Mouse (Mus musculus): ENCODE measurements around the gene Slc15a1. TPM values are rescaled to one million over a fixed set of nuclear protein-coding genes. Genes with fewer than 3 reads are reported as not detected.
A peak's percentile ranks its signal among the peaks of the same experiment; 100 is the strongest.

The Slc15a1 gene
- polyA plus RNA-seq, 1 experiment from 2014 or later = not detected

DNA sequence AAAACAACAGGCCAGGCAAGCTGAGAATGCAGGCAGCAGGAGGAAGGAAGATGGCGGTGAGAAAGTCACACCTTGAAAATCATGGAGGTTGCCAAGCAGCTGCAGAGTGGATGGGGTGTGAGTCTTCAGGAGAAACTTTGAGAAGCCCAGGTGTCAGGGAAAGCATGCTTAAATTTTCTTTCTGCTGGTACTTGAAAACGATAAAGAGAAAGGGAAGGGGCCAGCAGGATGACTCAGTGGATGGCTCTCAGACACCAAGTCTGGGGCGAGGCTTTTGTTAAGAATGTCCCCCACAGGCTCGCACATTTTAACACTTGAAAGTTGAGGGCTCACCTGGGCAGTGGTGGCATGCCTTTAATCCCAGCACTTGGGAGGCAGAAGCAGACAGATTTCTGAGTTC, 76.9 kb downstream of the Slc15a1 start:
- Histone ChIP-seq H3K27ac (ENCODE audit: low read depth, low read length) (no peak overlapping the region), H3K9ac (ENCODE audit: low read length) (no peak overlapping the region), H3K4me1 (ENCODE audit: control insufficient read depth, insufficient read depth, low read length) (no peaks in the 10 kb centered on the region), H3K4me2 (no peak overlapping the region), H3K36me3 (ENCODE audit: control insufficient read depth, insufficient read depth, low read length) (no peaks in the 10 kb centered on the region), H3K9me3 (ENCODE audit: control insufficient read depth, low read length) (no peaks in the 10 kb centered on the region; the same call in 1 of the 2 replicates), H3K4me3 (ENCODE audit: low read depth, low read length) (no peak overlapping the region), H3K27me3 (ENCODE audit: control insufficient read depth, insufficient read depth, low read length) (no peaks in the 10 kb centered on the region)
- 91% methylated on average over 4 of the region's 4 CpGs for WGBS
- DNase-seq (ENCODE audit: low spot score, missing footprints) (no peak), ATAC-seq (ENCODE audit: low FRiP score) (no peak)

DNA sequence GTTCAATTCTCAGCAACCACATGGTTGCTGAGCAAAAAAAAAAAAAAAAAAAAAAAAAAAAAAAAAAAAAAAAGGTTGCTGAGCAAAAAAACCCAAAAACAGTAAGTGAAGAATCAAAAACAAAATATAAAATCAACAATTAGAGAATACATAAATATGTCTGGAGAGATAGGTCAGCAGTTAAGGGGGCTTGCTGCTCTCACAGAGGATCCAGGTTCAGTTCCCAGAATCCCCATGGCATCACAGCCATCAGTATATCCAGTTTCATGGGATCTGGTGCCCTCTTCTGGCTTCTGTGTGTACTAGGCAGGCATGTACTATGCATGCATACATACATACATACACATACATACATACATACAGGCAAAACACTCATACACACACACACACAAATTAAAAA, 78.3 kb downstream of the Slc15a1 start:
- no peak overlapping the region for H3K4me3 ChIP-seq (ENCODE audit: low read depth, low read length)
- no peak for ATAC-seq (ENCODE audit: low FRiP score)
- H3K4me2 ChIP-seq = no peak overlapping the region
- H3K27ac ChIP-seq (ENCODE audit: low read depth, low read length) = no peak overlapping the region
- no peak for DNase-seq (ENCODE audit: low spot score, missing footprints)
- H3K9me3 ChIP-seq (ENCODE audit: control insufficient read depth, low read length) = no peaks in the 10 kb centered on the region; the same call in 1 of the 2 replicates
- H3K4me1 ChIP-seq (ENCODE audit: control insufficient read depth, insufficient read depth, low read length) = no peaks in the 10 kb centered on the region
- no peak overlapping the region for H3K9ac ChIP-seq (ENCODE audit: low read length)
- no peaks in the 10 kb centered on the region for H3K27me3 ChIP-seq (ENCODE audit: control insufficient read depth, insufficient read depth, low read length)
- no peaks in the 10 kb centered on the region for H3K36me3 ChIP-seq (ENCODE audit: control insufficient read depth, insufficient read depth, low read length)

DNA sequence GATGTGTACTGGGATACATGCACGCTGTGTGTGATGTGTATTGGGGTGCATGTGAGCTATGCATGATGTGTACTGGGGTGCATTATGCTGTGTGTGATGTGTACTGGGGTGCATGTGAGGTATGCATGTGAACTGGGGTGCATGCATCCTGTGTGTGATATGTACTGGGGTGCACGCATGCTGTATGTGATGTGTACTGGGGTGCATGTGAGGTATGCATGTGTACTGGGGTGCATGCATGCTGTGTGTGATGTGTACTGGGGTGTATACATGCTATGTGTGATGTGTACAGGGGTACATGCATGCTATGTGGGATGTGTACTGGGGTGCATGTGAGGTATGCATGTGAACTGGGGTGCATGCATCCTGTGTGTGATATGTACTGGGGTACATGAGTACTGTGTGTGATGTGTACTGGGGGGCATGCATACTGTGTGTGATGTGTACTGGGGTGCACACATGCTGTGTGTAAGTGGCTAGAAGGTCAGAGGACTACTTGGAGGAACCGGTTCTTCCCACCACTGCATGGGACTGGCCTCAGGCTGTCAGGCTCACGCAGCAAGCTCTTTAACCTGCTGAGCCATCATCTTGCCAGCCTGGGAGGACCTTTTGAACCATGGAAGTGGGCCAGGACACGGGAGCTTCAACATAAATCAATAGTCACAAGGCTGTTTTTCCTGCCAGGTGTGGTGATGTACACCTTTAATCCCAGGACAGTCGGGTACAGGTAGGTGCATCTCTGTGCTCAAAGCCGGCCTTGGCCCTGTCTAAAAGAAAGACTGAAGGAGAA, 79.9 kb downstream of the Slc15a1 start:
- Histone ChIP-seq H3K4me2 (no peak overlapping the region), H3K9ac (ENCODE audit: low read length) (no peak overlapping the region), H3K9me3 (ENCODE audit: control insufficient read depth, low read length) (no peaks in the 10 kb centered on the region; the same call in 1 of the 2 replicates), H3K36me3 (ENCODE audit: control insufficient read depth, insufficient read depth, low read length) (no peaks in the 10 kb centered on the region), H3K27me3 (ENCODE audit: control insufficient read depth, insufficient read depth, low read length) (no peaks in the 10 kb centered on the region), H3K4me3 (ENCODE audit: low read depth, low read length) (no peak overlapping the region), H3K27ac (ENCODE audit: low read depth, low read length) (no peak overlapping the region), H3K4me1 (ENCODE audit: control insufficient read depth, insufficient read depth, low read length) (no peaks in the 10 kb centered on the region)
- ATAC-seq (ENCODE audit: low FRiP score) (no peak), DNase-seq (ENCODE audit: low spot score, missing footprints) (no peak)
- 80% methylated on average over 7 of the region's 7 CpGs for WGBS

DNA sequence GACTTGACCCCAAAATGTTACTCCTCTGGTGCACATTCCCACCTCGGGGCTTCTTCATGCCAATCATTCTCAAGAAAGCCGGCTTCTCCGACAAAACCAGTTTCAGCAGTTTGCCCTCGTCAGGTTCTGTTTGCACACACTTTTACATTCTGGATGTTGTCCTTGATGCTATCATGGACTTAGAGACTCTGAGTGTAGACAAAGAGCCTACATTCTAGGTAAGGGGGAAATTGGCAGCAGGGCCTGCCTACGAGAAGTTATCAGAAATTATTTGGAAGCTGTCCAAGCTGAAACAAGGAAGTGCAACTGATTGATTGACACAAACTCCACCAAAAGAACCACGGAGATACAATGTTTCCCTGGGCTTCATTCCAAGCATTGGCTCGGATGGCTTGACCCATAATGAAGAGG, 81.7 kb downstream of the Slc15a1 start:
- Histone ChIP-seq H3K27me3 (ENCODE audit: control insufficient read depth, insufficient read depth, low read length) (no peaks in the 10 kb centered on the region), H3K9me3 (ENCODE audit: control insufficient read depth, low read length) (no peaks in the 10 kb centered on the region; the same call in 1 of the 2 replicates), H3K27ac (ENCODE audit: low read depth, low read length) (no peak overlapping the region), H3K36me3 (ENCODE audit: control insufficient read depth, insufficient read depth, low read length) (no peaks in the 10 kb centered on the region), H3K4me1 (ENCODE audit: control insufficient read depth, insufficient read depth, low read length) (no peaks in the 10 kb centered on the region), H3K9ac (ENCODE audit: low read length) (no peak overlapping the region), H3K4me2 (no peak overlapping the region), H3K4me3 (ENCODE audit: low read depth, low read length) (no peak overlapping the region)
- ATAC-seq (ENCODE audit: low FRiP score) (no peak), DNase-seq (ENCODE audit: low spot score, missing footprints) (no peak)
- 76% methylated on average over 7 of the region's 7 CpGs for WGBS

DNA sequence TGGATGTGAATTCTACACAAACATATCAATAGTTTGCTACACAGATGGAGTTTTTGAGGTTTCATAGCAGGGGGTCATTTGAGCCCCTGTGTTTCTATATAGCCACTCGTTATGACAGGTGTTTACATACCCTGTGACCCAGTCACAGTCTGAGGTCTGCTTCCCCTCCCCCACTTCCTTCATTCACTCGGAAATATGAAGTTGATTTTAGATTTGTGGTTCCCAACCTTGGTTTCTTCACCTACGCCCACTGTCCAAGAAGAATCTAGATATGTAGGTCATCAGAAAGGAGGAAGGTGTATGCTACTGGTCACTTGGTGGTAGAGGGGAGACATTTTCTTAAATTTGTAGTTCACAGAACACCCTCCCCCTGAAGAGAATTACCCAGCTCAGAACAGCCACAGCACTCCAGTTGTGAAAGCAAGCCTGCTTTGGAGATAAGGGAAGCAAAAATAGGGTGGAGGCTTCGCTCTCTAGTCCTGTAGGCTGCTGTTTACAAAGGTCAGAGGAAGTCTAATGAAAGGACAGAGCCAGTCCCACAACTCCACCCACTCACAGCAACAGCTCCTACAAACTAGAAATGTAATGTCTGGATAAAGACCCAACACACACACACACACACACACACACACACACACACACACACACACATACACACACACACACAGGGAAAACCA, 82.2 kb downstream of the Slc15a1 start:
- H3K9me3 ChIP-seq (ENCODE audit: control insufficient read depth, low read length) = no peaks in the 10 kb centered on the region
- 80% methylated on average over 4 of the region's 4 CpGs for WGBS
- no peak overlapping the region for H3K4me2 ChIP-seq
- ATAC-seq (ENCODE audit: low FRiP score) (no peak), DNase-seq (ENCODE audit: low spot score, missing footprints) (no peak)
- no peaks in the 10 kb centered on the region for H3K36me3 ChIP-seq (ENCODE audit: control insufficient read depth, insufficient read depth, low read length)
- no peaks in the 10 kb centered on the region for H3K27me3 ChIP-seq (ENCODE audit: control insufficient read depth, insufficient read depth, low read length)
- no peak overlapping the region for H3K27ac ChIP-seq (ENCODE audit: low read depth, low read length)
- H3K9ac ChIP-seq (ENCODE audit: low read length) = no peak overlapping the region
- H3K4me3 ChIP-seq (ENCODE audit: low read depth, low read length) = no peak overlapping the region
- no peaks in the 10 kb centered on the region for H3K4me1 ChIP-seq (ENCODE audit: control insufficient read depth, insufficient read depth, low read length)

DNA sequence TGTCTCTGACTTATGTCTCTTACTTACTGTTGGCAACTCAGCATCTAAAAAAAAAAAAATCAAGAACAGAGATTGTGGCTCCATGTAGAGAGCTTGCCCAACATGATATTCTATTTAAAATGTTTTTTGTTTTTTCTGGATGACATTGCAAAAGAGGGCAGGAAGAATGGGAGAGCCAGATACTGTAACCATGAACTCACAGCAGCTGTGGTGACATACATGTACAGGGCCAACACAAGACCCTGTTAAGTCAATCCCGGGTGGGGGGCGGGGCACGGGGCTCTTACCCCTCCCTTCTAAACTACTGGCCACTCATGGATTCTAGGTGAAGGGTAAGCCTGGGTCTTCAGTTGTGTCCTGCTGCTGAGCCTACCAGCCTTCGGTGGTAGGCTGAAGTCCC, 83.1 kb downstream of the Slc15a1 start:
- Histone ChIP-seq H3K27ac (ENCODE audit: low read depth, low read length) (no peak overlapping the region), H3K27me3 (ENCODE audit: control insufficient read depth, insufficient read depth, low read length) (no peaks in the 10 kb centered on the region), H3K9me3 (ENCODE audit: control insufficient read depth, low read length) (no peaks in the 10 kb centered on the region), H3K4me3 (ENCODE audit: low read depth, low read length) (no peak overlapping the region), H3K9ac (ENCODE audit: low read length) (no peak overlapping the region), H3K4me2 (no peak overlapping the region), H3K4me1 (ENCODE audit: control insufficient read depth, insufficient read depth, low read length) (no peaks in the 10 kb centered on the region), H3K36me3 (ENCODE audit: control insufficient read depth, insufficient read depth, low read length) (no peaks in the 10 kb centered on the region)
- DNase-seq (ENCODE audit: low spot score, missing footprints) (no peak), ATAC-seq (ENCODE audit: low FRiP score) (no peak)
- WGBS = 96% methylated on average over 4 of the region's 4 CpGs

DNA sequence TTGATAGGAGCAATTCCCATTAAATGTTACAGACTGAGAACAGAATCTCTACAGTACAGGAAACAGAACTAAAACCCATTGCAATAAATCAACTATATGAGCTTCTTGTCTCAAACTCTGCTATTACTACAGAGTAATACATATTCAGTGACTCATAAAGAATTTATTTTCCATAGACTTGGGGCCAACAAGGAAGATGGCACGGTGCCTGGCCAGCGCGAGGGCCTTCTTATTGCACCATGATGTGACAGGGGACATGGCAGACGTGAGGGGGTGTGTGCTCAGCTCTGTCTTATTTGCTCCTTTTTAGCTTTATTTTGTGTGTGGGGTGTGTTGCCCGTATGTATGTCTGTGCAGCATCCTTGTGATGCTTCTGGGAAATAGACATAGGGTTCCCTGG, 87.5 kb downstream of the Slc15a1 start:
- ATAC-seq (ENCODE audit: low FRiP score) = no peak
- Histone ChIP-seq H3K36me3 (ENCODE audit: control insufficient read depth, insufficient read depth, low read length) (no peaks in the 10 kb centered on the region), H3K4me3 (ENCODE audit: low read depth, low read length) (no peak overlapping the region), H3K27me3 (ENCODE audit: control insufficient read depth, insufficient read depth, low read length) (no peaks in the 10 kb centered on the region), H3K9ac (ENCODE audit: low read length) (no peak overlapping the region), H3K27ac (ENCODE audit: low read depth, low read length) (no peak overlapping the region), H3K4me2 (no peak overlapping the region), H3K9me3 (ENCODE audit: control insufficient read depth, low read length) (no peaks in the 10 kb centered on the region), H3K4me1 (ENCODE audit: control insufficient read depth, insufficient read depth, low read length) (no peaks in the 10 kb centered on the region)
- peak; percentile 41 for DNase-seq (ENCODE audit: low spot score, missing footprints)
- WGBS = 88% methylated on average over 5 of the region's 5 CpGs

DNA sequence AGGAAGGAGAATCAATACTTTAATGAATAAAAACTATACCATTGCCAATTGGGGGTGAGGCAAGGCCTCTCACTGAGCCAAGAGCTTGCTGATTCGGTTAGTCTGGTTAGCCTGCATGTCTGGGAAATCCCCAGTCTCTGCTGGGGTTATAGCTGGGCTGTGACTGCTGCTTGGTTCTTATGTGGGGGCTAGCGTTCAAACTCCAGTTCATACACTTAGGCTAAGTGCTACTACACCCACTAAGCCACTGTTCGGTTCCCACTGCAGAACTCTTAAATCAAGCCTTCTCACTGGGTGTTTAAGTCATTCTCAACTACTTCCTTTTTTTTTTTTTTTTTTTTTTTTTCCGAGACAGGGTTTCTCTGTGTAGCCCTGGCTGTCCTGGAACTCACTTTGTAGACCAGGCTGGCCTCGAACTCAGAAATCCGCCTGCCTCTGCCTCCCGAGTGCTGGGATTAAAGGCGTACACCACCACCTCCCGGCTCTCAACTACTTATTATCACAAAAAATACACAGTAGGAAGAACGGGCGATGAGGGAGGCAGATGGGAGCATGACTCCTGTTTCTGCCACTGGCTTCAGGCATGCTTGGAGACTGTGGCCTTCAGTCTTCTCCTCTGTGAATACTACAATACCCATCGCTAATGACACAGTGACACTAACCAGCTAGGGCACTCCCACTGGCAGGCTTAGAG, 88.3 kb downstream of the Slc15a1 start:
- H3K27ac ChIP-seq (ENCODE audit: low read depth, low read length) = no peak overlapping the region
- WGBS = 91% methylated on average over 11 of the region's 12 CpGs
- no peak overlapping the region for H3K4me3 ChIP-seq (ENCODE audit: low read depth, low read length)
- ATAC-seq (ENCODE audit: low FRiP score) (no peak), DNase-seq (ENCODE audit: low spot score, missing footprints) (peak; percentile 60)
- no peaks in the 10 kb centered on the region for H3K27me3 ChIP-seq (ENCODE audit: control insufficient read depth, insufficient read depth, low read length)
- H3K36me3 ChIP-seq (ENCODE audit: control insufficient read depth, insufficient read depth, low read length) = no peaks in the 10 kb centered on the region
- H3K9me3 ChIP-seq (ENCODE audit: control insufficient read depth, low read length) = no peaks in the 10 kb centered on the region
- H3K4me1 ChIP-seq (ENCODE audit: control insufficient read depth, insufficient read depth, low read length) = no peaks in the 10 kb centered on the region
- no peak overlapping the region for H3K9ac ChIP-seq (ENCODE audit: low read length)
- no peak overlapping the region for H3K4me2 ChIP-seq

DNA sequence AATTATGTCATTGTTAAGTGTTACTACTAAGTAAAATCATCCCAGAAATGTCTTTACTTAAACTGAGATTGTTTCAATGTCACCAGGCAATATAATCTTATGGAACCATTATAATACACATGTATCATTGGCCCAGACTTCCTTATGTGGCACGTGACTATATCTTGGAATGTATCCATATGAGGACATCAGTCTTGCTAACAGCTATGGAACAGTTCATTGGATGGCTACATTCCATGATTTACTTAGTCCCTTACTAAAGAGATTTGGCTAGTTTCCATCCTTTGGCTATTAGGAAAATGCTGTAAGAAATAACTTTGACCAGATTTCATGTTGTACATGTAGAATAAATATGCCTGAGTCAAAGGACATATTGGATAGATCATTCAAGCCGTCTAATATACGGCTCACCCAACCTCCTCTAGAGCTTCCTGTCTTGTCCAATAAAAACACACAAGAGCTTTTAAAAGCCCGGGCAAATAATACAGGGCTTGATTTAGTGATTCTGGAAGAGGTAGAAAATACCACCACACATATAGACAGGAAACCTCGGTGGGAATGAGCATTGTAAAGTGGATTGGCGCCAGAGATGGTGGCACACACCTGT, 90.3 kb downstream of the Slc15a1 start:
- 90% methylated on average over 6 of the region's 6 CpGs for WGBS

More for the DNA sequence above, 90.3 kb downstream of the Slc15a1 start:
- no peak for ATAC-seq (ENCODE audit: low FRiP score)
- Histone ChIP-seq H3K36me3 (ENCODE audit: control insufficient read depth, insufficient read depth, low read length) (no peaks in the 10 kb centered on the region), H3K27me3 (ENCODE audit: control insufficient read depth, insufficient read depth, low read length) (no peaks in the 10 kb centered on the region), H3K4me2 (no peak overlapping the region), H3K9ac (ENCODE audit: low read length) (no peak overlapping the region), H3K4me1 (ENCODE audit: control insufficient read depth, insufficient read depth, low read length) (no peaks in the 10 kb centered on the region), H3K4me3 (ENCODE audit: low read depth, low read length) (no peak overlapping the region), H3K9me3 (ENCODE audit: control insufficient read depth, low read length) (no peaks in the 10 kb centered on the region), H3K27ac (ENCODE audit: low read depth, low read length) (no peak overlapping the region)
- DNase-seq (ENCODE audit: low spot score, missing footprints) = peak; percentile 17

Measured in midbrain, embryonic 11.5 days (tissue).